Mouse (Mus musculus): Measurements from ENCODE around the gene Dleu7. TPM values are rescaled to one million over a fixed set of nuclear protein-coding genes. Genes with fewer than 3 reads are reported as not detected.

Gene Dleu7
- total RNA-seq, 1 experiment: 0.98 TPM

DNA sequence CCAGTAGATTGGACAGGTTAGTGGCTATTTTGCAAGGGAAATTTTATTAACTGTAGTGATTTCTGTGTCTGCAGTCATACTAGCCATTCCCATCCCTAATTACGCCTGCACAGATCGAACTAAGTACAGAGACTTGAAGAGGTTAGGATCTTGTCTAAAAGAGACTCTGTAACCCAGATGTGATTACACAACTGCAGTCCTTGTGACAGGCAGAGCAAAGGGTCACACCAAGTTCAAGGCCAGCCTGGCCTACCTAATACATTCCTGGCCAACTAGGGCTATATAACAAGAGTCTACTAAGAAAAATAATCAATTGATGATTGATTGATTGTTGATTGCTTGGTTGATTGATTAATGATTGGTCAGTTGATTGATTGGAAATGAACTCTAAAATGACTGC lies 43.6 kb downstream of the Dleu7 start:
- no peak for DNase-seq (ENCODE audit: low read depth, low spot score)
- Histone ChIP-seq H3K4me3 (ENCODE audit: insufficient read depth in 1 of 2, low read depth in 1 of 2, low read length in 2 of 2, poor library complexity in 1 of 2, severe bottlenecking in 1 of 2) (no peak overlapping the region), H3K9me3 (ENCODE audit: control insufficient read depth, insufficient read depth, low read depth, low read length) (no peaks in the 10 kb centered on the region), H3K9ac (ENCODE audit: insufficient read depth, low read depth, low read length, poor library complexity, severe bottlenecking) (no peak overlapping the region), H3K36me3 (ENCODE audit: control insufficient read depth, insufficient read depth, low read length, poor library complexity, severe bottlenecking) (no peaks in the 10 kb centered on the region), H3K27ac (ENCODE audit: insufficient read depth, low read depth, low read length, poor library complexity, severe bottlenecking) (no peak overlapping the region), H3K4me1 (ENCODE audit: control insufficient read depth in 2 of 2, insufficient read depth in 2 of 2, low read length in 2 of 2, poor library complexity in 1 of 2) (peaks cover 3 to 6% of the 10 kb centered on the region in 2 experiments; a peak in 3 of 4 replicates)
- in situ Hi-C loops (cut with MboI; ENCODE audit: low sequenced_read_pairs in 2 of 2, unreplicated experiment in 2 of 2): no loop called here
- TF ChIP-seq HCFC1 (IDR thresholded peaks at IDR 0.05; ENCODE audit: borderline replicate concordance, insufficient read depth, low read length) (no peak), ZC3H11A (IDR thresholded peaks at IDR 0.05; ENCODE audit: borderline replicate concordance, low read depth, low read length) (no peak), CHD2 (IDR thresholded peaks at IDR 0.05; ENCODE audit: low read depth, low read length) (no peak), MAFK (IDR thresholded peaks at IDR 0.05; ENCODE audit: insufficient read depth, low read depth, low read length) (no peak), ZNF384 (IDR thresholded peaks at IDR 0.05; ENCODE audit: low read depth, low read length) (no peak)

- Histone ChIP-seq H3K4me1 (ENCODE audit: control insufficient read depth in 2 of 2, insufficient read depth in 2 of 2, low read length in 2 of 2, poor library complexity in 1 of 2) (peaks cover 3 to 6% of the 10 kb centered on the region in 2 experiments; a peak in 3 of 4 replicates), H3K9me3 (ENCODE audit: control insufficient read depth, insufficient read depth, low read depth, low read length) (no peaks in the 10 kb centered on the region), H3K27ac (ENCODE audit: insufficient read depth, low read depth, low read length, poor library complexity, severe bottlenecking) (no peak overlapping the region), H3K4me3 (ENCODE audit: insufficient read depth in 1 of 2, low read depth in 1 of 2, low read length in 2 of 2, poor library complexity in 1 of 2, severe bottlenecking in 1 of 2) (no peak overlapping the region), H3K36me3 (ENCODE audit: control insufficient read depth, insufficient read depth, low read length, poor library complexity, severe bottlenecking) (no peaks in the 10 kb centered on the region), H3K9ac (ENCODE audit: insufficient read depth, low read depth, low read length, poor library complexity, severe bottlenecking) (no peak overlapping the region)
- no peak for DNase-seq (ENCODE audit: low read depth, low spot score)
- in situ Hi-C loops (cut with MboI; ENCODE audit: low sequenced_read_pairs in 2 of 2, unreplicated experiment in 2 of 2): no loop called here
- TF ChIP-seq CHD2 (IDR thresholded peaks at IDR 0.05; ENCODE audit: low read depth, low read length) (no peak), MAFK (IDR thresholded peaks at IDR 0.05; ENCODE audit: insufficient read depth, low read depth, low read length) (no peak), ZNF384 (IDR thresholded peaks at IDR 0.05; ENCODE audit: low read depth, low read length) (no peak), HCFC1 (IDR thresholded peaks at IDR 0.05; ENCODE audit: borderline replicate concordance, insufficient read depth, low read length) (no peak), ZC3H11A (IDR thresholded peaks at IDR 0.05; ENCODE audit: borderline replicate concordance, low read depth, low read length) (no peak)
Observed at GRCm38 (mm10) chr14:62248796-62249195, 44.1 kb downstream of the Dleu7 start.

GRCm38 (mm10) chr14:62248345-62248744 lies 44.5 kb downstream of the Dleu7 start:
- H3K27ac ChIP-seq (ENCODE audit: insufficient read depth, low read depth, low read length, poor library complexity, severe bottlenecking): no peak overlapping the region
- TF ChIP-seq CHD2 (IDR thresholded peaks at IDR 0.05; ENCODE audit: low read depth, low read length) (no peak), ZC3H11A (IDR thresholded peaks at IDR 0.05; ENCODE audit: borderline replicate concordance, low read depth, low read length) (no peak), MAFK (IDR thresholded peaks at IDR 0.05; ENCODE audit: insufficient read depth, low read depth, low read length) (no peak), HCFC1 (IDR thresholded peaks at IDR 0.05; ENCODE audit: borderline replicate concordance, insufficient read depth, low read length) (no peak), ZNF384 (IDR thresholded peaks at IDR 0.05; ENCODE audit: low read depth, low read length) (no peak)

DNA sequence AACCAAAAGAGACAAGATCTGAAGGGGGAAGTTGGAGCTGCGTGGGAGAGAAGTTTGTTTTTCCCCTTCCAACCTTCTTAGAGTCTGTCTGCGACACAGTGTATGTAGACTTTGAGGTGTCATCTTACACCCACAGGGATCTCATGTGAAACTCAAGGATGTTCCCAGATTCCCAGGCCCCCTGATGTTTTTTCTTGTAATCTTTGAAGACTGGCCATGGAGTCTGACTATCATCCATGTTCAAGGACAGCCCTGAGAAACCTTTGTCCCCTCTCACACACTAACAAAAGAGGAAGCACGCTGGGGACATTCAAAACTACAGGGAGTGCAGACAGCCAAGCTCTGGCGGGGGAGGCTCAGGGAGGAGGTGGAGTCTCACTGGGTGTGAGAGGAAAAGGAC lies 47.3 kb downstream of the Dleu7 start:
- no peak for DNase-seq (ENCODE audit: low read depth, low spot score)
- no peak for TF ChIP-seq HCFC1 (IDR thresholded peaks at IDR 0.05; ENCODE audit: borderline replicate concordance, insufficient read depth, low read length)
- 0 out of 2 replicates have a peak, but pooled peaks have one; percentile 3 for TF ChIP-seq MAFK (IDR thresholded peaks at IDR 0.05; ENCODE audit: insufficient read depth, low read depth, low read length)
- TF ChIP-seq ZC3H11A (IDR thresholded peaks at IDR 0.05; ENCODE audit: borderline replicate concordance, low read depth, low read length): no peak
- Histone ChIP-seq H3K9me3 (ENCODE audit: control insufficient read depth, insufficient read depth, low read depth, low read length) (no peaks in the 10 kb centered on the region), H3K9ac (ENCODE audit: insufficient read depth, low read depth, low read length, poor library complexity, severe bottlenecking) (no peak overlapping the region), H3K4me1 (ENCODE audit: control insufficient read depth in 2 of 2, insufficient read depth in 2 of 2, low read length in 2 of 2, poor library complexity in 1 of 2) (peaks cover 3 to 6% of the 10 kb centered on the region in 2 experiments; a peak in 3 of 4 replicates), H3K36me3 (ENCODE audit: control insufficient read depth, insufficient read depth, low read length, poor library complexity, severe bottlenecking) (no peaks in the 10 kb centered on the region), H3K4me3 (ENCODE audit: insufficient read depth in 1 of 2, low read depth in 1 of 2, low read length in 2 of 2, poor library complexity in 1 of 2, severe bottlenecking in 1 of 2) (no peak overlapping the region), H3K27ac (ENCODE audit: insufficient read depth, low read depth, low read length, poor library complexity, severe bottlenecking) (no peak overlapping the region)
- in situ Hi-C loops (cut with MboI; ENCODE audit: low sequenced_read_pairs in 2 of 2, unreplicated experiment in 2 of 2): no loop called here

More at GRCm38 (mm10) chr14:62248345-62248744, 44.5 kb downstream of the Dleu7 start:
- in situ Hi-C loops (cut with MboI; ENCODE audit: low sequenced_read_pairs in 2 of 2, unreplicated experiment in 2 of 2): no loop called here
- H3K4me1 ChIP-seq (ENCODE audit: control insufficient read depth in 2 of 2, insufficient read depth in 2 of 2, low read length in 2 of 2, poor library complexity in 1 of 2): peaks cover 3 to 6% of the 10 kb centered on the region in 2 experiments; a peak in 3 of 4 replicates
- H3K9ac ChIP-seq (ENCODE audit: insufficient read depth, low read depth, low read length, poor library complexity, severe bottlenecking): no peak overlapping the region
- no peak for DNase-seq (ENCODE audit: low read depth, low spot score)
- no peaks in the 10 kb centered on the region for H3K9me3 ChIP-seq (ENCODE audit: control insufficient read depth, insufficient read depth, low read depth, low read length)
- H3K36me3 ChIP-seq (ENCODE audit: control insufficient read depth, insufficient read depth, low read length, poor library complexity, severe bottlenecking): no peaks in the 10 kb centered on the region
- H3K4me3 ChIP-seq (ENCODE audit: insufficient read depth in 1 of 2, low read depth in 1 of 2, low read length in 2 of 2, poor library complexity in 1 of 2, severe bottlenecking in 1 of 2): no peak overlapping the region

DNA sequence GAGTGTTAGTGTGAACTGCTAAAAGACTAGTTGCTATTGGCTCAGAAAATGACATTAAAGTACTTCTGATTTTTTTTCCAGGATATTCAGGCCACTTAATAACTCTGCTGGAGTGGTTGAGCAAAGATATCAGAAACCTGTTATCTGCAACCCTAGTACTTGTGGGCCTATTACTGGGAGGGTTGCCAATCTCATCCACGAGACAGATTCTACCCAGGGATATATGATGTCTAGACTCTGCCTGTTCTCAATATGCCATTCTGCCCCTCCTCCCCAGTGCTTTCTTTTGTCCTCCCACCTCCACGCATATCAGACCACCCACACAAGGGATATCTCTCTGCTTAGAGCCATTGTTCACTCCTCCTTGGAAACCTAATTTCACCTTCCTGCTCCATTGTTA lies 49.3 kb downstream of the Dleu7 start:
- TF ChIP-seq MAFK (IDR thresholded peaks at IDR 0.05; ENCODE audit: insufficient read depth, low read depth, low read length): no peak
- no peak for TF ChIP-seq ZC3H11A (IDR thresholded peaks at IDR 0.05; ENCODE audit: borderline replicate concordance, low read depth, low read length)
- no peak for TF ChIP-seq HCFC1 (IDR thresholded peaks at IDR 0.05; ENCODE audit: borderline replicate concordance, insufficient read depth, low read length)
- no peak for TF ChIP-seq ZNF384 (IDR thresholded peaks at IDR 0.05; ENCODE audit: low read depth, low read length)
- no peak for TF ChIP-seq CHD2 (IDR thresholded peaks at IDR 0.05; ENCODE audit: low read depth, low read length)
- no peak overlapping the region for H3K9ac ChIP-seq (ENCODE audit: insufficient read depth, low read depth, low read length, poor library complexity, severe bottlenecking)
- peaks cover 3 to 6% of the 10 kb centered on the region in 2 experiments; a peak in 3 of 4 replicates for H3K4me1 ChIP-seq (ENCODE audit: control insufficient read depth in 2 of 2, insufficient read depth in 2 of 2, low read length in 2 of 2, poor library complexity in 1 of 2)
- H3K27ac ChIP-seq (ENCODE audit: insufficient read depth, low read depth, low read length, poor library complexity, severe bottlenecking): no peak overlapping the region
- DNase-seq (ENCODE audit: low read depth, low spot score): no peak
- no peaks in the 10 kb centered on the region for H3K9me3 ChIP-seq (ENCODE audit: control insufficient read depth, insufficient read depth, low read depth, low read length)
- no peak overlapping the region for H3K4me3 ChIP-seq (ENCODE audit: insufficient read depth in 1 of 2, low read depth in 1 of 2, low read length in 2 of 2, poor library complexity in 1 of 2, severe bottlenecking in 1 of 2)
- in situ Hi-C loops (cut with MboI; ENCODE audit: low sequenced_read_pairs in 2 of 2, unreplicated experiment in 2 of 2): no loop called here
- no peaks in the 10 kb centered on the region for H3K36me3 ChIP-seq (ENCODE audit: control insufficient read depth, insufficient read depth, low read length, poor library complexity, severe bottlenecking)

All from ES-E14 (cell line).